Mouse (Mus musculus) embryo, embryonic 10 days (tissue): Measurements from ENCODE around the gene Dnhd1.
A peak's percentile ranks its signal among the peaks of the same experiment; 100 is the strongest.
"Not testable (repeated sequence)": the region's sequence is repeated elsewhere in the genome, so short reads cannot be mapped to it uniquely, and the experiment has no call there.

ENCODE experiments used
- DNase-seq: peaks from one replicate; pipeline ENCODE4 v3.0.0-alpha.2; 2015; ENCODE audit warnings: low spot score

The Dnhd1 gene

DNA sequence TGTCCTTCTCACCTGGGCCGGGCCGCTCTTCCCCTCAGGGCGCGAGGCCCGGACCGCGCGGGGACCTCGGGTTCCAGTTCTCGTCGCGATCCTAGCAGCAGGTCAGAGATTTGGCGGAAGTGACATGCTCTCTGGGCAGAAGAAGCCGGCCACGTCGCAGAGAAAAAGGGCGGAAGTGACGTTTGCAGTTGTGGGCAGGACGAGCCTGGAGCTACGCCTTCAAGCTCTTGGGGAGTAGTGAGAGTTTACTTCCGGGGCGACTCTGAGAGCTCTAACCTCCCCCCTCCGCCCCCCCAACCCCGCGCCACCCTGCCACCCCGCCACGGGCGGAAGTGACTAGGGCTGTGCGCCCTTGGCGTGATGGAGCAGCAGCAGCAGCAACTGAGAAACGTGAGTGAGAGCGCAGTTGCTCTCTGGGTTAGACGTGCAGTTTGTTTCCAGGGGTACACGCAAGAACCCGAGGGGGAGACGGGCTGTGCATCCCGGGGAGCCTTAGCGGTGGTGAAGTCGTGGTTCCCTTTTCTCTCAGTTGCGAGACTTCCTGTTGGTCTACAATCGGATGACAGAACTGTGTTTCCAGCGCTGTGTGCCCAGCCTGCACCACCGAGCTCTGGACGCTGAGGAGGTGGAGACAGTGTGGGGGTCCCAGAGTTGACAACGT lies 10.3 kb upstream of the Dnhd1 start, which contains the start of the genes Arfip2 and Gm45799:
Arfip2 (minus strand) TSS at position 184 of the 661 bp plus-strand sequence.
Gm45799 (plus strand) TSS at position 320 of the 661 bp plus-strand sequence.
- peak; percentile 100 for DNase-seq

GRCm38 (mm10) chr7:105640894-105641255 lies 9.8 kb upstream of the Dnhd1 start:
- DNase-seq = no peak

DNA sequence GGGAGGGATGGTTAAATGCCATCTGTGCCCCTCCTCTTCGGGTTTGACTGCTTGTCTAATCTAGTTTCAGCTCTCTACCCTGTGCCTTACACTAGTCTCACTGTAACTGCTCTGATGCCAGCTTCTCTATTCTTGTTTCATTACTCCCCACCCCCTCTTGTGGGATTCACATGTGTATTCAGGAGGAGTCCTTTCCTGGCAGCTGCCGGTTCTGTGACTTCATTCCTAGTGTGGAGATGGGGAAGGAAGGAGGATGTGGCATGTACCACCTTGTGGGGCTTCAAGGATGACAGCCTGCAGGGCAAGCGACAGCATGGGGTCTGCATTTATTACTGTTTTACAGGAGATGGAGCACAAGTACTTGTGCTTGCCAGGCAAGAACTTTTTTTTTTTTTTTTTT lies 8.7 kb upstream of the Dnhd1 start:
- no peak for DNase-seq

DNA sequence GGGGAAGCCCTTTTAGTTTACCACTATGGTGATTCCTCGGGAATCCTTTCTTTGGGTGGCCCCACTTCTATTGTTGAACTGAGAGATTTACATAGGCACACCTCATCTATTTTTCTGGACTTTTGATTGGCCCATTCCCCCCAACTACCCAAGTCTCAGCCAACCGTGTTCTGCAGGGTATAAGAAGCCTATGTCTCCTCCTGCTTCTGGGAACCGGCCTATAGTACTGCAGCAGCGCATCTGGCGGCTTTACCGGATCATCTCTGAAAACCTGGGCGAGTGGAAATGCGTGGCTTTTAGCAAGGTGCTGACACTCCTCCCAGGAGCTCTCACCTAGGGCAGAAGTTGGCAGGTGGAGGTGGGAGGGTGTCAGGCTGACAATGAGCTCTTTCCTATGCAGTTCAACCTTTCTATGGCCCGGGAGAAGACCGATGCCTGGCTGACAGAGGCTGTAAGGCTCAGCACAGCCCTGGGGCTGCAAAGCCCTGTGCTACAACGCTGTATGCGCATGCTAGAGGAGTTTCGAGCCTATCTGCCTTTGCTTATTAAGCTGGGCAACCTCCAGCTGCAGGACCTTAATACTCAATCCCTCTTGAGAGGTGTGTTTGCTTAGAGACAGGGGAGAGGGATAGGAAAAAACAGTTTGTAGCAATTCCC lies 35.0 kb downstream of the Dnhd1 start:
- peak; percentile 41 for DNase-seq

DNA sequence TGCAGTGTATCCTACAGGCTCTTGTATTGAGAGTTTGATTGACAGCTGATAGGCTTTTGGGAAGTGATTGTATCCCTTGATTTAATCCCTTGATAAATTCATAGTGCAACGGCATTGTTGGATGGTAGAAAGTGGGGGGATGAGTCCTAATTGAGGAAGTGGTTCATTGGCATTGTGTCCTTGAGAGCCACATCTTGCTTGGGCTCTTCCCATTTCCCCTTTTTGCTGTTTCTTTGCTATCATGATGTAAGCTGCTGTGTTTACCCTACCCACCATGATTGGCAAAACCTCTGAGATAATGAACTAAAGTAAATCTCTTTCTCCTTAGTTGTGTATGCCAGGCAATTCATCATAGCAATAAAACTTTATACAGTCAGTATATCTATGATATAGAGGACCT lies 40.2 kb downstream of the Dnhd1 start:
- DNase-seq = no peak

GRCm38 (mm10) chr7:105703184-105703583 lies 52.6 kb downstream of the Dnhd1 start:
- no peak for DNase-seq

DNA sequence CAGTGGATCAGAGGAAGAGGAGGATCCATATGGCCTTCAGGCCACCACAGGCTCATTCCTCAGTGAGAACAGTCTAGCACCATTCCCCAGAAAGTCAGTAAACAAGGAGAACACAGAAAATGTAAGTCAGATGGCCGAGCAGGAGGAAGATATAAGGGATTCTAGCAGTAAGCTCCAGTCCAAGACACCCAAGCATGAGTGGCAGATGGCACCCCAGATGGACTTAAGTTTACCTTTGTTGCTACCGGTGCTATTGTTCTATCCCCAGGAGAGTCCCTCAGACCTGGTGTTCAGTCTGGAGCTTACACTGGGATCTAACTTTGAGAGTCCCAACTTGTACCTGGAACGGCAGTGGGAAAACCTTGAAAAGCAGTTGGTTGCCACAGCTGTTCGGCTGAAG lies 53.2 kb downstream of the Dnhd1 start:
- no peak for DNase-seq

DNA sequence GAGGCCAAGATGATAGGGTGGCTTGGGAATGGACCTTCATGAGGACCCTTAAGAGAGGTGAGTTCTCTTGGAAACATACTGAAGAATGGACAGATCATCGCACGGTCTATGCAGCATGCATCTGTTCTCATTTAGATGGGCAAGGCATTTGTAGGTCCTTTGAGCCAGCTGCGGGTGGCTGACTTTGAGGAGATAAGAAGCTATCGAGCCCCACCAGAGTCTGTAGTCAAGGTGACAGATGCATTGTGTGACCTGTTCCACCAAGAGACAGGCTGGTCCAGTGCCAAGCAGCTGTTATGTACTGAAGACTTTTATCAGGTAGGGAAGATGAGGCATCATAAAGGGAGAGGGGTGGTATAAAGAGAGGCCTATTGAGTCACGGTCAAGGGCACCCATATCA lies 58.1 kb downstream of the Dnhd1 start:
- no peak for DNase-seq

GRCm38 (mm10) chr7:105715366-105715765 lies 64.7 kb downstream of the Dnhd1 start:
- DNase-seq = no peak

DNA sequence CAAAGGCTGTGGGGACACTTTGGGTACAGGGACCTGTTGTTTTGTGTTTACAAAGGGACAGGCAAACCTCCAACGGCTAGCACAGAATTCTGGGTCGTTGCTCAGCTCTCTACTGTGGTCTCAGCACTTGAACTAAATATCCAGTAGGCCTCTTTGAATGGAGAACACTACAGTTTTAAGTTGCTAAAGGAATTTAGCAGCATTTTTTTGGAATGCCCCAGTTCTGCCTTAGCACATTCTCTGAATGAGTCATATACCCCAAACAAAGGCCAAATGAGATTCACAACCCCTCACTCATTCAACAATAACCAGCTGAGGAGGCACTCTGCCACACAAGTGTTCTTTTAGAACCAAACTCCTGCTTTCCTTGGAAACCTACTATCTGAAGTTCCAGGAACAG lies 71.3 kb downstream of the Dnhd1 start:
- DNase-seq = no peak

- peak; percentile 82 for DNase-seq
Measured at GRCm38 (mm10) chr7:105726144-105726979, 75.7 kb downstream of the Dnhd1 start.

DNA sequence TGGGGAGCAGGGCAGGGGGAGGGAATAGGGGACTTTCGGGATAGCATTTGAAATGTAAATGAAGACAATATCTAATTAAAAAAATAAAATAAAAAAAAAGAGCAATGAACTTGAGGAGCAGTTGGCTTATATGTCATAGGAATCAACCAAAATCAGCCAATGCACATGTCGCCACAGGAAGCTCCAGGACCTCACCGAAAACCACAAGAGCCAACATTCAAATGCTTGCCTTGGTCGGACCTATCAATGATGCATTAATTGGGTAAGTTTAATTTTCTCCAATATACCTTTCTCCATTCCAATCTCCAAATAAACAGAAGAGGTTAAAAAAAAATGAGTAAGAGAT lies 76.3 kb downstream of the Dnhd1 start:
- DNase-seq = no peak

DNA sequence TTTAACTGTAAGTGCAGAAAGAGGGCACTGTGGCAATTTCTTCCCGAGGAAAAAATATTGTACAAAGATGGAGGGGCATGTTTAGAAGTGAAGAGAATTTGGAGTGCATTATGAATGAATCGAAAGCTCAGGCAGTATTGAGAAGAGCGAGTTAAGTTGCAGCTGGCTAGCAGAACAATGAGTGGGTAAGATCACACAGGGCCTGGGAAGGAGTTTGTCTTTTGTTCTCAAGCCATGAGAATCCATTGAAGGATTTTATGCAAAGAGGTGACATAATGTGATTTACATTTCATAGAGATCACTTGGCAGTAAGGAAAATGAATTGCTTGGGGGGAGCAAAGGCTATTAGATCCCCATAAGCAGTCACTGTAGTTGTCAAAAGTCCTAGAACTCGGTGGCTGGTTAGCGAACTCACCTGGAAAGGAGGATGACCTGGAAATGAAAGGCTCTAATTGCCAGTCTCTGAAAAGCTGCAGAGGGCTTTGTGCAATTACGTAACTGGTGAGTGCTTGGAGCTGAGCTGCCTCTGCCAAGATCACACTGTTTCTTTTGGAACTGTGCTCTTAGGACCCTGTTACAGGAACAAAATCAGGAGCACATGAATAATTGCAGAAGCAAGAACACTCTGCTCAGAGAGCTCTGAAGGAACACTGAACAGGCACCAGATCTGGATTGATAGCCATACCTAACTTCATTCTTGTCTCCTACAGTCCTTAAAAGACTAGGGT lies 78.2 kb downstream of the Dnhd1 start:
- DNase-seq = peak; percentile 3

DNA sequence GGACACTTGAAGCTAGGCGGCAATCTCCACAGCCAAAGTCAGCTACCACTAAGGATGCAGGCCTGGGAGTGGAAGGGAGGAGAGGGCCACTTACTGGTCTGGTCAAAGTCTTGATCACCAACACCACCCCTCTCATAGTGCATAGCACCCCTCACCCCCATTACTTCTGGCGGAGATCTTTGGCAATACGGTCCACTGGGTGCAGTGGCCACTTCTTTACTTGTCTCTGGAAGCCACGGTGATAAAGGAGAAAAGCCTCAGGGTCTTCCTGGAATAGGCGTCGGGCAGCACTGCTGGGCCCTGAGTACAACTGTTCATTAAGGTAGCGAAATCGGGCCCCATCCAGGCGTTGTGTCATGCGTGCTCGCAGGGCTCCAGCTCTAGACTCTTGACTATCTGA lies 83.2 kb downstream of the Dnhd1 start:
- DNase-seq = no peak

DNA sequence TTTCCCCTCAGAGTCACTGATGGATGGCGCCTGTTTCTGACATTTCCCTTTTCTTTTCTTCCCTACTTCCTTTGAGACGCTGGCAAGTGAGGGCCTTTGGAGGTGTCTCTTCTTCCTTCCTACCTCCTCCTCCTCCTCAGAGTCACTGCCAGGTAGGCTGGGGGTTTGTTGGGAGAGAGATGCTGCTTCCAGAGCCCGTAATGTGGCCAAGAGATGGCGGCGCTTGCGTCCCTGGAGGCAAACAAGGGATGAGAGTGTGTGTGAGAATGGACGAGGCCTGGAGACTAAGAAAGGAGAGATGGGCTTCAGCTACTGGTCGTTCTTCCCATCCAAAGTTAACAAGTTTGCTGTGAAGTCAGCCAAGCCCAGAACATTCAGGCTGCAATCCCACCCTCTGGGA lies 84.2 kb downstream of the Dnhd1 start:
- DNase-seq = no peak

- DNase-seq = not testable (repeated sequence)
Measured at GRCm38 (mm10) chr7:105735464-105735863, 84.8 kb downstream of the Dnhd1 start.

DNA sequence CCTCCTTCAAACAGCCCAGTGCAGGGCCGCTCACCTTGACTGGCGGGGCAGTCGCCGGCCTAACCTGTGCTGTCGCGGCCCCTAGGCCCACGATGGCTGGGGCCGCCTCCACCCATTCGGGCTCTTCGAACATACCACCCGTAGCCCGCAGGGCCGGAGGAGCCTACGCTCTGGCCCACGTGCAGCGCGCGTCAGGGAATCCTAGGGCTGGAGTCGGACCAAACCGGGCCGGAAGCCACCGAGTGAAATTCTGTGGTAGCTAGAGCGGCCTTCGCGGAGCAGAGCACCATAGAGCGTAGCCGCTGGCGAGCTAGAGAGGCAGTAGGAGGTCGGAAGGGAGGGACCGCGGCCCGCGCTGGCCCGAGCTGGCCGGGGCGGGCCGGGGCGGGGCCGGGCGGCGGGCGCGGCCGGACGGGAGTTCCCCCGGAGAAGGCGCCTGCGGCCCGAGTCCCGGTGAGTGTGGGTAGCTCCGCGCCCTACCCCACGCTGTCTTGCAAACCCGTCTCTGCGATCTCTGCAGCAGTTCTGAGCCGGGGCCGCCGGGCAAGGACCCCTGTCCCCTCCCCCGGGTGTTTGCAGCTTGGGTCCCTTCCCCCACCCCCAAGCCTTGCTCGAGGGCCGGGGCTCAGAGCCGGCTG lies 85.8 kb downstream of the Dnhd1 start, which contains the start of gene Ilk:
Ilk (plus strand) TSS at position 329 of the 638 bp plus-strand sequence.
- DNase-seq = peak; percentile 93

GRCm38 (mm10) chr7:105736911-105737521 lies 86.4 kb downstream of the Dnhd1 start, which contains the start of gene Rrp8:
Rrp8 (minus strand) TSS chr7:105737385.
- DNase-seq = peak; percentile 36

GRCm38 (mm10) chr7:105737648-105738047 lies 87.0 kb downstream of the Dnhd1 start:
- no peak for DNase-seq

DNA sequence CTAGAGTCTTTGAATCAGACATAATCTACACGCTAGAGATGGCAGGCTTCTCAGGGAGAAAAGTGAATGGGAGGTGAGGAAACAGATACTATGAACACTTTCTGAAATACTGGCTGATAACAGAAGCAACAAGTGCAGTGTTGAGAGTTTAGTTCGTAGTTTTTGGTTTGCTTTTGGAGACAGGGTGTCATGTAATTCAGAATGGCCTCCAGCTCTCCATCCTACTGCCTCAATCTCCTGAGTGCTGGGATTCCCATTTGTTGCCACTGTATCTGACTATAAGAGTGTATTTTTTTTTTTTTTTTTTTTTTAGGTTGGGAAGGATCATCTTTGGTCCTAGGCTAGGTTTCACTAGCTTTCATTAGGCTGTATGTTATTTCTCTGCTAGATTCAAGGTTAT lies 87.7 kb downstream of the Dnhd1 start:
- no peak for DNase-seq

GRCm38 (mm10) chr7:105738948-105739347 lies 88.3 kb downstream of the Dnhd1 start:
- DNase-seq = peak; percentile 81
